Mouse (Mus musculus): ENCODE measurements around the gene Klra7.
"Not testable (repeated sequence)": the region's sequence is repeated elsewhere in the genome, so short reads cannot be mapped to it uniquely, and the experiment has no call there.

- TF ChIP-seq CTCF (IDR thresholded peaks at IDR 0.05; ENCODE audit: low read depth, low read length); POLR2A (IDR thresholded peaks at IDR 0.05; ENCODE audit: borderline replicate concordance, low read depth, low read length): not testable (repeated sequence)
These were observed 48.7 kb upstream of the Klra7 start, which contains the start of gene Klra10 for GRCm38 (mm10) chr6:130281828-130282227.
